Mouse (Mus musculus) liver, embryonic 14.5 days (tissue): ENCODE results near the gene Pgs1.

ENCODE experiments used
- CTCF ChIP-seq: IDR thresholded peaks from 2 replicates; pipeline ENCODE4 v1.5.1; 2016; ENCODE audit warnings: antibody characterized with exemption, low read depth, control low read depth
- EP300 ChIP-seq: IDR thresholded peaks from 2 replicates; pipeline ENCODE4 v1.6.1; 2016; ENCODE audit warnings: antibody characterized with exemption, low read depth

DNA sequence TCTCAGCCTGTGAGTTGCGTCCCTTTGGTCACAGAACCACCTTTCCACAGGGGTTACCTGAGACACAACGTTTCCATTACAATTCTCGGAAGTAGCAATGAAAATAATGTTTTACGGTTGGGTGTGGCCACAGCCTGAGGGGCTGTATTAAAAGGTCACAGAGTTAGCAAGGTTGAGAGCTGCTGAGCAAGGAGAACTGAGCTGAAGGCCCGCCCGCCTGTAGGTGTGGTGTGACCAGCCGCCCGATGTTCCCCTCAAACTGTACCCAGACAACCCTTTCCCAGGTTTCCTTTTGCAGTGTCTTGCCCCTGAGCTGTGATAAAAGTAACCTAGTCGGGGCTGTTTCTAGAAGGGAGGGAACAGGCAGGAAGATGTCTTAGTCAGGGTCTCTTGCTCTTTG lies 49.0 kb downstream of the Pgs1 start:
- TF ChIP-seq CTCF (no peak), EP300 (no peak)
